Mouse (Mus musculus): ENCODE results near the gene Prdm11.
A peak's percentile ranks its signal among the peaks of the same experiment; 100 is the strongest.

The Prdm11 gene

DNA sequence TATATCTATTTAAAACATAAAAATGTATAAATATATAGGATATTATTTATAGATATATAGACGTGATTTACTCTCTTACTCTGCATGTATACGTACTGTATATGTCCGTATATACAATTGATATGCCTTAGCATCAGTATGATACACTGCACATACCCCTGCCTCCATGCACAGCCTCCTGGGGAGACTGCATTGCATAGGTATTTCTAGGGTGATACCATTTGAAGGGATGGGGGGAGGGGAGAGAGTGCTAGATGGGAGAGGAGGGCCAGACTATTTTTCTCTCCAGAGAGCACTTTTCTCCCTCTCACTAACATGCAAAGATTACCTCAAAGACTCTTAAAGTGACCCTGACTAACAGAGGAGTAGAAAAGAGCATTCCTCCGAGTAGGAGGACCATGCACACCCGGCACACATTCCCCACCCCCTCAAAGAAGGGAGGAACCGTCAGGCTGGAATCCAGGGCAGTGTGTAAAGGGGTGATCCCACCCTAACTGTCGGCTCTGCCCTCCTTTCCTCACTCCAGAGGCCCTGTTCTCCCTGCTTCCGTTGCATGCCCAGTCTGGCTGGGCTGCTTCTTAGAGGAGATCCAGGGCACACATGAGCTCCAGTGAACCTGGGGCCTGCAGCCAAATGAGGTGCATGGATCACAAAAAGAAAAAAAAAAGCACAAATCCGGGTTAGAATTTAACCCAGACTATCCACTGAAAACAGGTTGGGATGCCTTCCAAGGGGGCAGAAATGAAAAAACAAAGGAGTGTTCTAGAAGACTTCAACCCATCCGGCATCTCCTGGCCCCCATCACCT, 78.7 kb downstream of the Prdm11 start:
- DNase-seq (ENCODE audit: low read depth, low spot score), result no peak

- DNase-seq (ENCODE audit: low read depth, low spot score), result peak; percentile 10
Measured at GRCm38 (mm10) chr2:92966257-92966656, 79.7 kb downstream of the Prdm11 start.

GRCm38 (mm10) chr2:92964345-92964744, 81.6 kb downstream of the Prdm11 start:
- DNase-seq (ENCODE audit: low read depth, low spot score), result no peak

- no peak for DNase-seq (ENCODE audit: low read depth, low spot score)
Measured at GRCm38 (mm10) chr2:92958640-92959039, 87.3 kb downstream of the Prdm11 start.

DNA sequence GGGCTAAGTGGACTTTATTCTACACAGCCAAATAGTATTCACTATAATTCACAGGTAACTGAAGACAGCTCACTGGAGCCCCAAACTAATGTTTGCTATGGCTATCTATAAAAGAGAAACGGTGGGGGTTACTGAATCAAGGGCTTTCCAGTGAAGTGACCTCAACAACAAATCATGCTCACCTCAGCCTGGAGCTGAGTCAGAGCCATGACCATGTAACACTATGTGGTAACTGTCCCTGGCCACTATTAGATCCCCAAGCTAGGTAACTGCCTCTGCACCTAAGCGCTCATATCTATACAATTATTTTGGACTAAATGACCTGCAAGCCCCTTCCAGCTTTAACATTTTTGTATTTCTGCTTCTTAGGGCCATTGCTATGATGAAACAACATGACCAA, 89.0 kb downstream of the Prdm11 start:
- no peak for DNase-seq (ENCODE audit: low read depth, low spot score)

- DNase-seq (ENCODE audit: low read depth, low spot score), result peak; percentile 74
Measured at GRCm38 (mm10) chr2:92954404-92955114, 91.4 kb downstream of the Prdm11 start.

GRCm38 (mm10) chr2:92953450-92953849, 92.5 kb downstream of the Prdm11 start:
- no peak for DNase-seq (ENCODE audit: low read depth, low spot score)

- no peak for DNase-seq (ENCODE audit: low read depth, low spot score)
Measured at GRCm38 (mm10) chr2:92949518-92949917, 96.4 kb downstream of the Prdm11 start.

DNA sequence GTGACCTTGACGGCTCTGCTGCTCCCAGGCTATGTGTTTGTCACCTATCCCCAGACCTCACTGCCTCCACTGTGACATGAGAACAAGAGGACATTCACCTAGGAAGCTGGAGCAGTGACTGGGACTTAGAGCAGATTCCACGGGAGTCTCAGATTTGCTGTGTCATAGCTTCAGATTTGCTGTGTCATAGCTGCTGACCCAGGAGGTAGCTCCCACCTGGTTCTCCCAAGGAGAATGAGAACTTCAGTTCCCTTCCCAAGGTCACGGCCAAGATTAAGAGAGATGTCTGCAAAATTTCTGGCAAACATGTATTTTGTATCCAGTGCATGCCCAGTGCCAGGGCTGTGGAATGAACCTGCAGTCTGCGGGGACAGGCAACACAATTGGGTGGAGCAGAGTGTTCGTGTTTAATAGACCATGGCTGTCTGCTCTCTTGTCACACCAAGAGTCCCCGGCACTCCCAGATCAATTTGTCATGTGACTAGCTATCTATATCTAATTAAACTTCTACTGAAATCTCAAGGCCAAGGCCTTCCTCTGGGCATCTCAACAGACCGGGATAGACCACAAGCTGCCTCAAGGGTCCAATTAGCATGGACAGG, 97.2 kb downstream of the Prdm11 start:
- no peak for DNase-seq (ENCODE audit: low read depth, low spot score)

GRCm38 (mm10) chr2:92947981-92948698, 97.8 kb downstream of the Prdm11 start:
- DNase-seq (ENCODE audit: low read depth, low spot score), result peak; percentile 50

DNA sequence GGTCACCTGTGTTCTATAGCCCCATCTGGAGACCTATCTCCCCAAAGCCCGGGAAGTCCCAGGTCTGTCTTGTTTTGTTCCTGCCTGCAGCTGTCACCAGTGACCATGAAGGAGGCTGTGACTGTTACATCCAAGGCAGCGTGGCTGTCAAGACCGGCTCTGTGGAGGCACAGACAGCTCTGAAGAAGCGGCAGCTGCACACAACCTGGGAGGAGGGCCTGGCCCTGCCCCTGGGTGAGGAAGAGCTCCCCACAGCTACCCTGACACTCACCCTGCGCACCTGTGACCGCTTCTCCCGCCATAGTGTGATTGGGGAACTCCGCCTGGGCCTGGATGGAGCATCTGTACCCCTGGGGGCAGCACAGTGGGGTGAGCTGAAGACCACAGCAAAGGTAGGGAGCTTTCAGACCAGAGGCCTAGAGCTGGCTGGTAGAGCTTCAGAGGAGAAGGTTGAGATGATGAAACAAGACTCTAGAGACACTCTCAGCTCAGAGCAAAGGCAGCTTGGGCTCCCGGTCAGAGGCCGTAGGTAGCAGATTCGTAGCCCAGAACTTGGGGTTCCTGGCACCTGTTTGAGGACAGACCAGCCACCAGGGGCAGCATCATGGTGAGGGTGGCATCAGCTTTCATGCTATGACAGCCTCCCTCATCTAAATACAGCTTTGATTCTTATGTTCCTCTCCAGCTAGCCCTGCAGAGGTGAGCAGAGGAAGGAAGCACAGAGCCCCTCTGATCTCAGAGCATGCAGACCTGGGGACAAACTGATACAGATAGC, 100.0 kb downstream of the Prdm11 start:
- peak; percentile 55 for DNase-seq (ENCODE audit: low read depth, low spot score)

DNA sequence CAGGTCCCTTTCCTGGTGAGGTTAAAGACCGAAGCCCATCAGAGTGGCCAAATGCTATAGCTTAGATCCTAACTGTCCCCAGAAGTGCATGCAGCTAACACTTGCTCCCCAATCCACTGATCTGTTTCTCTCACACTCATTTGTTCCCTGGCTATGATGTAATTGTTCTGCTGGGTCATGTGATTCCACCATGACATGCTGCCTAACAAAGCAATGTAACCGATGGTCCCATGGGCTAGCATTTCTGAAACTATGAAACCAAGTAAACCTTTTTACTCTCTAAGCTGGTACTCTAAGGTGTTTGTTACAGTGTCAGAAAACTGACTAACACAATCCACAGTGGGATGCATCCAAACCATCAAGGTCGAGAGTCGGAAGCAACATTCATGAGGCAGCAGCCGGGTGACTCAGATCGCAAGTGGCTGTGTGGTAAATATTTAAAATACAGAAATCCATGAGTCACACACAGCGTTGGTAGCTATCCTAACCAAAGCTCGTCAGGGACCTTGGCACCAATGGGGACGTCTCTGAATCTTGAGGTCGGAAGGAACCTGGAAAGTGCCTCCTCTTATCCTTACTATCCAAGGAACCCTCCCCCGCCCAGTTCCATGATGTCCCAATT, 100.7 kb downstream of the Prdm11 start:
- DNase-seq (ENCODE audit: low read depth, low spot score), result no peak

GRCm38 (mm10) chr2:92944356-92944755, 101.6 kb downstream of the Prdm11 start:
- DNase-seq (ENCODE audit: low read depth, low spot score), result no peak

- DNase-seq (ENCODE audit: low read depth, low spot score), result no peak
Measured at GRCm38 (mm10) chr2:92943406-92943805, 102.6 kb downstream of the Prdm11 start.

DNA sequence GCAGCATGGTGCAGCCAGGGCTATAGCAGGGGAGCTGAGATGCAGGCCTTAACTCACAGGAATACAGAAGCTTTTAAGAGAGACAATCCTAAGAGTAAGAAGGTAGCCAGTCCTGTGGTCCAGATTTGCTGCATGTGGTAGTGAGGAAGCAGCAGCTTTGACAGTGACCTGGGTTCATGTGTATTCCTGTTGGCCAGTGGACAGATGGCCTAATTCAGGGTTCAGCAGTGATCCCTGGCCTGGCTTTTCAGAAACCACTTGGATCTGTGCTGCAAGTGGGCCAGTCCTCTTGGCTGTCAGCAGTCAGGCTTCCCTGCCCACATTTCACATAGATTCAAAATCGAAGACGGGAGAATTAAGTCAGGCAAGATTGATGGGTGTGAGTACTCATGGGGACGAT, 104.5 kb downstream of the Prdm11 start:
- no peak for DNase-seq (ENCODE audit: low read depth, low spot score)

- no peak for DNase-seq (ENCODE audit: low read depth, low spot score)
Measured at GRCm38 (mm10) chr2:92940963-92941362, 105.0 kb downstream of the Prdm11 start.

DNA sequence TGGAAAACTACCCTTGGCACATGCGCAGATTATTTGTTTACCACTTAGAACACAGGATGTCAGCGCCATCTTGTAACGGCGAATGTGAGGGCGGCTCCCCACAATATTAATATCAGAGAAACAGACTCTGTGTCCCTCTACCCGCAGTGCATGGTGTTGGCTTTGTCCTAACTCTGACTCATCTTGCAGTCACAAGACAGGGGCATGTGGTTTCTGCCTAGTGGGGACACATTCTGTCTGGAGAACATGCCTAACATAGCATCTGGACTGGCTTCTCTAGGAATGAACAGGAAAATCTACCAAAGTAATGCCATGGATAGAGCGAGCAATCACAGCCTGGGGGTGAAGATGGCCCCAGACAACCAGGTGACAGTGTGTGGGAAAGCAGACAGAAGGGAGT, 107.1 kb downstream of the Prdm11 start:
- no peak for DNase-seq (ENCODE audit: low read depth, low spot score)

GRCm38 (mm10) chr2:92938063-92938462, 107.9 kb downstream of the Prdm11 start:
- DNase-seq (ENCODE audit: low read depth, low spot score), result no peak

GRCm38 (mm10) chr2:92935483-92935882, 110.5 kb downstream of the Prdm11 start:
- no peak for DNase-seq (ENCODE audit: low read depth, low spot score)

DNA sequence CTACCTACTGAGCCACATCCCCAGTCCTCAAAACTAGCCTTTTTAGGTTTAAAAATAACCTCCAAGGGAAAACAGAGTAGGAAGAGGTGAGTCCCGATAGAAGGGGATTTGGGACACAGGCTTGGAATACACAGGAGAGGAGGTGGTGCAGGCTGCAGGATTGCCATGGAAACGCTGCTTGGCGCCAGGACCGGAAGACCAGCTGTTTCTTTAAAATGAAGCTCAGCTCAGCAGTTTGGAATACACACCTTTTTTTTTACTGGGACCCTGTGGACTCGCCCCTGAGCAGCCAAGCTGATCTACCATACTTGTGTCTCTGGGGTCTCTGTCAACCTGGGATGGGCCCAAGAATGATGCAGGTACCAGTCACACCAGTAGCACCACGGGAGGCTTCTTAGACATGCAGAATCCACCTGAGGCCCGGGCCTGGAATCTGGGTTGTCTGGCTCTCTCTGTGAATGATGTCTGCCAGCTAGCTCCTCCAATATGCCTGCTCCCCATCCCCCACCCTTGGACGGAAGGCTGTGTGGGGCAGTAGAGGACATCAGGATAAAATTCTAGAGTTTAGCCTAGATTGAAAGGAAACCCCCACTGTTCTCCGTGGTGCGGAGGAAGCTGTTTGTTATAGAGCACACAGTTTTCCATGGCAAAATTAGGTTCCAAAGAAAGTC, 111.5 kb downstream of the Prdm11 start:
- no peak for DNase-seq (ENCODE audit: low read depth, low spot score)
